Mouse (Mus musculus) spleen, postnatal 4 days (tissue): ENCODE results near the gene Hexb.
"Not testable (repeated sequence)": the region's sequence is repeated elsewhere in the genome, so short reads cannot be mapped to it uniquely, and the experiment has no call there.

Source experiments
- DNase-seq, 2 experiments: peaks; one replicate each; pipeline ENCODE4 v3.0.0; 2022; ENCODE audit warnings: low spot score in 2 of 2

Gene Hexb

DNA sequence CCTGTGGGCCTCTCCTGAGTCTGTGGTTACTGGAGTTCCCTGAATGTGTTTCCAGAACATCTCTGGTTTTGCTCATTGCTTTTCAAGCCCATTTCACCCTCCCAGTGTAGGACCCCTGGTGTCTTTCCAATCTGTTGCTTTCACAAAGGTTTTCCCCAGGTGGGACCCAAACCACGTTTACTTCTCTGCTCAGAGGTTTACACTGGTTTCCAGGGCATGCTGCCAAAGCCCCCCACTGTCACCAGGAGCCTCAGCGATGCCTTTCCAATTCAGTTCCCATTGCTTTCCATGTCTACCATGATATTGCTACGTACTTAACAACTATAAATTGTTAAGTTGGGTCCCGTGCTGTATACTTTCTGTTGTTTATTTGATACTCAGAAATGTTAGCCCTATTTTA is 15.3 kb downstream of the Hexb start:
- DNase-seq = no peak

- DNase-seq = no peak
These were observed 17.9 kb downstream of the Hexb start for GRCm38 (mm10) chr13:97180113-97180828.

DNA sequence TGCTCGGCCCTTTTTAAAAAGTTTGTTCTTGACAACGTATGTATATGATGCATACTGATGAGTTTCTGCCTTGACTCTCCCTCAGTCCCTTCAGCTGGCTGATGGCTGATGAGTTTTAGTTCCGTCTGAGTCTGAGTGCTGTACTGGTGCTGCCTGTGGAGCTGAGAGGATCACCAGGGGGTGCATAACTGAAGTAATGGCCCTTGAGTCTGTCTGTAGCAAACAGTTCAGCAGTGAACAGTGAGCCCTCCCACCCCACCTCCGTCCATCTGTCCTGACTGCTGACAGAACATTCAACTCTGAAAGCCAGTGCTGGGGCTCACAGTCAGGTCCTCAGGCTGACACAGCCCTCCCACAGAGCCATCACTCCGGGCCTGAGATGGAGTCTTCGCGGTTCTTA is 19.2 kb downstream of the Hexb start:
- no peak for DNase-seq

DNA sequence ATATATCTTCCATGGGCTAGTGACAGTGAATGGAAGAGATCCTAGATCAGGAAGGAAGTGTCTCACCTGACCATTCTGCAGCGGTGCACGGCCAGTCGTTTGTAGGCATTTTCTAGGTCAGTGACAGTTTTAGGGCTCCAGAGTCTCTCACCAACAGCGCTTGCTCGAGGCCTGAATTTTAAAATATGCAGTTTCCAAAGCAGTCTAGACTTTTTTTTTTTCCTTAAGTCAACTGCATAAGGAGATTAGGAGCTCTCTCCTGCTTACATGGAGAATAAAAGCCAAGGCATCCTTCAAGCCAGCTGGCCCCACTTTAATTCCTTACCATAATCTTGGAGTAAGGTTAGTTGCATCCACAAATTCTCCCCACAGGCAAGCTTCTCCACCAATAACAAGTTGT is 21.4 kb downstream of the Hexb start:
- DNase-seq = no peak

DNA sequence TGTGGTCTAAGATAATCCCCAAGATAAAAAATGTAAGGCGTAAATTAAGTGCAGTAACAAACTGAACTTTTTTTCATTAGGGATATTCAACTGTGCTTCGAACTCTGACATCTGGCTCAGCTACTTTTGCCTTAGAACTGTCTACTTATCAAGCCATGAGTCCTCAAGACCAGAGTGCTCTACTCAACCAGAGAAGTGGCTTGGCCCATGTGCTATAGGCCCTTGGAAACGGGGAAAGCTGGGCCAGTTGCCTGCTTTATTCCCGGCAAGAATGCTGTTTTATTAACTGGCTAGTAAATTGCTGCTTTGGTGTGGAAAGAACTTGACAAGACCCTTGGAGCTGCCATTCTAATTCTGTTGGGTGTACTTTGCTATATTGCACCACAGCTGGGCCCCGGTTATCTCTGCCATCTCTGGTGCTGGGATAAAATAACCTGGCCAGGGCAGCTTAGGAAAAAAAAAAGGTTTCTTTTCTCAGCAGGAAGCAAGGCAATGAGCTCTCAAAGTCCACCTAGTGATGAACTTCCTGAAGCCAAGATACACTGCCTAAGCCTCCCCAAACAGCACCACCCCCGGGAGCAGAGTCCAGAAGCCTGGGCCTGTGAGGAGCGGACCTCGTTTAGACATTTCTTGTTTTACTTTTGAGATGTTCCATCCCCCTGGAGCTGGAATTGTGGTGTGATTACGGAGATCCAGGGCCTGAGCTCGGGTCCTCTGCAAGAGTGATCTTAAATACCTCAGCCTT is 22.5 kb downstream of the Hexb start:
- DNase-seq = no peak

GRCm38 (mm10) chr13:97145834-97146233 is 52.3 kb downstream of the Hexb start:
- DNase-seq = peak; percentile 45 to 77

- DNase-seq = no peak
These were observed 55.8 kb downstream of the Hexb start for GRCm38 (mm10) chr13:97142321-97142720.

DNA sequence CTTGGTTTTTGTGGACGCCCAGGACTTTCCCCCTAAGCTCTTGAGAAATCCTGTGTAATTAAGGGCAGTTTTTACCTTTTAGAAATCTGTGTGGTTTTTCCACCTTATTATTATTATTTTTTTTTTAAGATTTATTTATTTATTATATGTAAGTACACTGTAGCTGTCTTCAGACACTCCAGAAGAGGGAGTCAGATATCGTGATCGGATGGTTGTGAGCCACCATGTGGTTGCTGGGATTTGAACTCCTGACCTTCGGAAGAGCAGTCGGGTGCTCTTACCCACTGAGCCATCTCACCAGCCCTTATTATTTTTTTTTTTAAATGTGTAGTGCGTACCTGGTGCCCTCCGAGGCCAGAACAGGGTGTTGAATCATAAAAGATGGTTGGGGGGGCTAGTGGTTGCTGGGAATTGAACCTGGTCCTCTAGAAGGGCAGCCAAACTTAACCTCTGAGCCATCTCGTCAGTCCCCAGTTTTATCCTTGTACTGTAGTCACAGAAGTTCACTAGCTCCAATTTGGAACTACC is 59.7 kb downstream of the Hexb start:
- DNase-seq = not testable (repeated sequence)

GRCm38 (mm10) chr13:97137466-97138400 is 60.4 kb downstream of the Hexb start, which contains the start of the genes Gfm2 and Nsa2:
Gfm2 (plus strand) TSS chr13:97137937.
Nsa2 (minus strand) TSS chr13:97137937.
- DNase-seq = peak; percentile 88 to 91

GRCm38 (mm10) chr13:97130413-97130812 is 67.7 kb downstream of the Hexb start:
- not testable (repeated sequence) for DNase-seq

GRCm38 (mm10) chr13:97129654-97130053 is 68.5 kb downstream of the Hexb start:
- not testable (repeated sequence) for DNase-seq
